Mouse (Mus musculus) kidney, postnatal 0 days (tissue): ENCODE results near the gene Zfp326. TPM values are rescaled to one million over a fixed set of nuclear protein-coding genes. Genes with fewer than 3 reads are reported as not detected.

Source experiments
- ATAC-seq: fragments of 200-750 bp; cut with Nextera tagmentation; replicated peaks from 2 replicates; pipeline ENCODE4 v1.8.0; 2017; ENCODE audit warnings: low read depth, moderate number of reproducible peaks, moderate TSS enrichment, moderate library complexity; ENCODE audit not compliant: low FRiP score
- DNase-seq: peaks from one replicate; pipeline ENCODE4 v3.0.0-alpha.2; 2016; ENCODE audit warnings: low spot score
- H3K27ac ChIP-seq: fragments of 300-500 bp; sonication (generic); 2 replicates; pipeline ENCODE4 v1.5.1; 2014; ENCODE audit warnings: mild to moderate bottlenecking
- H3K27me3 ChIP-seq: fragments of 300-500 bp; sonication (generic); 2 replicates; pipeline ENCODE4 v1.6.1; 2014; ENCODE audit warnings: low read length, mixed read lengths; ENCODE audit not compliant: insufficient read depth
- H3K36me3 ChIP-seq: fragments of 300-500 bp; sonication (generic); 2 replicates; pipeline ENCODE4 v1.6.1; 2014; ENCODE audit warnings: low read length, mixed read lengths; ENCODE audit not compliant: insufficient read depth
- H3K4me1 ChIP-seq: fragments of 300-500 bp; sonication (generic); replicated peaks from 2 replicates; pipeline ENCODE4 v1.6.1; 2014; ENCODE audit warnings: antibody characterized with exemption, low read length, mixed read lengths; ENCODE audit not compliant: insufficient read depth
- H3K4me2 ChIP-seq: fragments of 300-500 bp; sonication (generic); 2 replicates; pipeline ENCODE4 v1.6.1; 2014; ENCODE audit warnings: mild to moderate bottlenecking, low read length, moderate library complexity, mixed read lengths
- H3K4me3 ChIP-seq: fragments of 300-500 bp; sonication (generic); replicated peaks from 2 replicates; pipeline ENCODE4 v1.5.1; 2014; ENCODE audit warnings: low read depth, low read length
- H3K9ac ChIP-seq: fragments of 300-500 bp; sonication (generic); 2 replicates; pipeline ENCODE4 v1.6.1; 2014; ENCODE audit warnings: low read depth, low read length
- H3K9me3 ChIP-seq: fragments of 300-500 bp; sonication (generic); replicated peaks from 2 replicates; pipeline ENCODE4 v1.6.1; 2016; ENCODE audit warnings: low read length, inconsistent platforms, mixed read lengths
- CTCF ChIP-seq: IDR thresholded peaks from 2 replicates; pipeline ENCODE4 v1.5.1; 2016; ENCODE audit warnings: antibody characterized with exemption, low read depth, mild to moderate bottlenecking, moderate library complexity
- WGBS: fragments of 180-500 bp; shearing (Covaris S2); extraction: QIAGEN DNeasy Blood & Tissue Kit; methylation state at CpG from one replicate; pipeline ENCODE4 v1.1.7; 2014; 5-methylcytosine and 5-hydroxymethylcytosine counted together
- polyA plus RNA-seq: library from polyadenylated mRNA; unstranded; fragments of >200 nt; fragmentation: Nextera tagmentation; extraction: Ambion mirVana; gene quantifications from 2 replicates; pipeline ENCODE4 v1.2.1, GENCODE M21; 2015

Gene Zfp326
- 28.9 and 32.3 TPM in 2 replicates for polyA plus RNA-seq

GRCm38 (mm10) chr5:105876068-105876924, at the start of gene Zfp326:
Zfp326 (plus strand) TSS chr5:105876565.
- under 1% methylated on average over 74 of the region's 83 CpGs for WGBS
- peak; percentile 95 for DNase-seq
- peak; percentile 95 for ATAC-seq
- H3K9me3 ChIP-seq, result no peaks in the 10 kb centered on the region
- H3K4me1 ChIP-seq, result peaks cover 19% of the 10 kb centered on the region
- H3K27me3 ChIP-seq, result no peaks in the 10 kb centered on the region
- peak within 1 kb of the TSS; percentile 71 for H3K4me2 ChIP-seq
- peak within 1 kb of the TSS; percentile 100 for H3K9ac ChIP-seq
- TF ChIP-seq CTCF, result no peak
- H3K36me3 ChIP-seq, result 0 out of 2 replicates have a peak, but pooled peaks cover 5% of the 10 kb centered on the region
- peak within 1 kb of the TSS; percentile 91 for H3K27ac ChIP-seq
- peak within 1 kb of the TSS; percentile 96 for H3K4me3 ChIP-seq

- 0 out of 2 replicates have a peak, but pooled peaks cover 4% of the 10 kb centered on the region for H3K4me1 ChIP-seq
- DNase-seq (no peak), ATAC-seq (no peak)
- no peaks in the 10 kb centered on the region for H3K9me3 ChIP-seq
- no peak overlapping the region for H3K4me2 ChIP-seq
- no peaks in the 10 kb centered on the region for H3K36me3 ChIP-seq
- H3K4me3 ChIP-seq, result no peak overlapping the region
- 71% methylated on average over 5 of the region's 5 CpGs for WGBS
- H3K27me3 ChIP-seq, result no peaks in the 10 kb centered on the region
- no peak for TF ChIP-seq CTCF
- no peak overlapping the region for H3K27ac ChIP-seq
- no peak overlapping the region for H3K9ac ChIP-seq
These were observed 49.4 kb upstream of the Zfp326 start for GRCm38 (mm10) chr5:105826916-105827510.

GRCm38 (mm10) chr5:105828050-105828449, 48.3 kb upstream of the Zfp326 start:
- H3K27ac ChIP-seq, result no peak overlapping the region
- no peak overlapping the region for H3K4me3 ChIP-seq
- TF ChIP-seq CTCF, result no peak
- H3K4me2 ChIP-seq, result no peak overlapping the region
- ATAC-seq (no peak), DNase-seq (no peak)
- H3K4me1 ChIP-seq, result 0 out of 2 replicates have a peak, but pooled peaks cover 8% of the 10 kb centered on the region
- WGBS, result 95% methylated on average over 3 of the region's 3 CpGs
- no peak overlapping the region for H3K9ac ChIP-seq
- H3K36me3 ChIP-seq, result no peaks in the 10 kb centered on the region
- H3K27me3 ChIP-seq, result no peaks in the 10 kb centered on the region
- H3K9me3 ChIP-seq, result no peaks in the 10 kb centered on the region

- ATAC-seq (peak; percentile 31; the same call in 1 of the 2 replicates), DNase-seq (peak; percentile 43)
- 0 out of 2 replicates have a peak, but pooled peaks cover 11% of the 10 kb centered on the region for H3K4me1 ChIP-seq
These were observed 47.3 kb upstream of the Zfp326 start for GRCm38 (mm10) chr5:105829008-105829586.

GRCm38 (mm10) chr5:105832140-105832539, 44.2 kb upstream of the Zfp326 start:
- 0 out of 2 replicates have a peak, but pooled peaks cover 7% of the 10 kb centered on the region for H3K4me1 ChIP-seq
- no peaks in the 10 kb centered on the region for H3K27me3 ChIP-seq
- H3K4me2 ChIP-seq, result peak overlapping the region; percentile 1; the same call in 1 of the 2 replicates
- H3K4me3 ChIP-seq, result no peak overlapping the region
- ATAC-seq (no peak), DNase-seq (peak; percentile 79)
- no peak overlapping the region for H3K9ac ChIP-seq
- peak overlapping the region; percentile 36; the same call in 1 of the 2 replicates for H3K27ac ChIP-seq
- TF ChIP-seq CTCF, result 0 out of 2 replicates have a peak, but pooled peaks have one; percentile 28
- H3K9me3 ChIP-seq, result no peaks in the 10 kb centered on the region
- WGBS, result 46% methylated on average over 7 of the region's 7 CpGs
- H3K36me3 ChIP-seq, result no peaks in the 10 kb centered on the region

More at GRCm38 (mm10) chr5:105829008-105829586, 47.3 kb upstream of the Zfp326 start:
- Histone ChIP-seq H3K4me2 (no peak overlapping the region), H3K27ac (peak overlapping the region; percentile 62), H3K36me3 (no peaks in the 10 kb centered on the region), H3K27me3 (no peaks in the 10 kb centered on the region), H3K9ac (no peak overlapping the region), H3K9me3 (no peaks in the 10 kb centered on the region), H3K4me3 (no peak overlapping the region)
- TF ChIP-seq CTCF, result no peak
- 14% methylated on average over 7 of the region's 7 CpGs for WGBS

GRCm38 (mm10) chr5:105833923-105834322, 42.4 kb upstream of the Zfp326 start:
- Histone ChIP-seq H3K27me3 (no peaks in the 10 kb centered on the region), H3K4me3 (no peak overlapping the region), H3K36me3 (no peaks in the 10 kb centered on the region), H3K9me3 (no peaks in the 10 kb centered on the region), H3K9ac (no peak overlapping the region), H3K4me1 (0 out of 2 replicates have a peak, but pooled peaks cover 7% of the 10 kb centered on the region), H3K4me2 (no peak overlapping the region), H3K27ac (no peak overlapping the region)
- ATAC-seq (no peak), DNase-seq (no peak)
- WGBS, result 44% methylated on average over 3 of the region's 3 CpGs
- no peak for TF ChIP-seq CTCF
